Mouse (Mus musculus) lung, postnatal 36 days (tissue): Measurements from ENCODE around the gene Cyp2d11.
"Not testable (repeated sequence)": the region's sequence is repeated elsewhere in the genome, so short reads cannot be mapped to it uniquely, and the experiment has no call there.

Source experiments
- DNase-seq: peaks from one replicate; pipeline ENCODE4 v3.0.0; 2022; ENCODE audit warnings: mixed read lengths

Gene Cyp2d11

DNA sequence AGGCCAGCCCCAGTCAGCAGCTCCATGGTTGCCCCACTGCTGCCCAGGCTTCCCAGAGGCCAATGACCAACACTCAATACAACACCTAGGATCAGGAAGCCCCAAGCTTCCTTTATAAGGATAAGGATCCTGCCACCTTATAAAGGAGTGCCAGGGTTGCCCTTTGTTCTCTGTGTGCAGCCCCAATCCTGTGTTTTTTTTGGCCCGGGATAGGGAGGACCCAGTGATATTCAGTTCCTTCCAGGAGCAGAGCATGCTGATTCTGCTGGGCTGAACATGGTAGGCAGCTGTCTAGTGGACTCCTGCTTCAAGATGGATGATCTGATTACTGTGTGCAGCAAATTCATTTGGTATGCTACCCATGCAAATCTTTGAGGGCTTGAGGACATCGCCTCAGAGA is at the start of gene Cyp2d11:
Gene Cyp2d11, minus strand, starts transcription at position 101 of the 400 bp plus-strand sequence.
- DNase-seq: not testable (repeated sequence)

DNA sequence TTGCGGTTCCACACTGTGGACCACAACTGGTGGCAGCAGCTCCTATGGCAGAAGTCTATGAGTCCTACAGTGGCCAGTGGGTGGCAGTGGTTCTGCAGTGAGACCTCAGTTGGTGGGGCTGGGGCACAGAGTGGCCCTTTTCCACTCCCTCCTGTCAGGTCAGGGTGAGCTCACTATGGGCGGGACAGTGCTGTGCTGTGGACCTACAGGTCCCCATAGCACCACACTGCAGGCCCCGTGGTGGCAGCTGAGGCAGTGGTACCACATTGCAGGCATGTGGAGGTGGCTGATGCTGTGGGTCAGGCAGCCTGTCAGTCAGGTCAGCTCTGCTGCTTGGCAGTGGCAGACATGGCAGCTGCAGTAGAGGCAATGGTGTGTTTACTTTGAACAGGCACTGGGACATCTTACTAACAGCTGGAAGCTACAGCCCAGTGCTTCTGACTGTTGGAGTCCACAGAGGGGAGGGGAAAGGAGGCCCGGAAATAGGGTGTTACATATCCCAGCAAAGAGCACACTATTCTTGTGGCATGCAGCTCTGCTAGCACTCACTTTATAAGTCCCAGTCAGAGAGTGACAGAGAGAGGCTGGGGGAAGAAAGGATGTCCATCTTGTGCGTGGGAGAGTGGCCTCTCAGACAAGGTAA is 44.3 kb upstream of the Cyp2d11 start:
- no peak for DNase-seq

DNA sequence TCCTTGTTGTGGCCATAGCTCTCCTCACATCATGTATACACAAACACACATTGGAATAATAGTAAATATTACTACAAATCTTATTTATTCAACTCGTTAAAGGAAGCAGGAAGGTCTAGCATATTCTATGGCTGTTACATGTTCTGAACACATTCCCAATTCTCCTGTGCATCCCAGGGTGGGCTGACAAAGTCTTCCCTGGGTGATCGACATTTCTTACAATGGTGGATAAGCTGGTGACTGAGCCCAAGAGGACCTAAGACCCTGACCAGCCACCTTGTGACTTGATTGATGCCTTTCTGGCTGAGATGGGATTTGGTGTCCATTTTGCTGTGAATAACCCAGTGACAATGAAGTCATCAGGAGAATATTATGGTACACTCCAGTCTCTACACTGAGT is 41.8 kb upstream of the Cyp2d11 start:
- DNase-seq: no peak

DNA sequence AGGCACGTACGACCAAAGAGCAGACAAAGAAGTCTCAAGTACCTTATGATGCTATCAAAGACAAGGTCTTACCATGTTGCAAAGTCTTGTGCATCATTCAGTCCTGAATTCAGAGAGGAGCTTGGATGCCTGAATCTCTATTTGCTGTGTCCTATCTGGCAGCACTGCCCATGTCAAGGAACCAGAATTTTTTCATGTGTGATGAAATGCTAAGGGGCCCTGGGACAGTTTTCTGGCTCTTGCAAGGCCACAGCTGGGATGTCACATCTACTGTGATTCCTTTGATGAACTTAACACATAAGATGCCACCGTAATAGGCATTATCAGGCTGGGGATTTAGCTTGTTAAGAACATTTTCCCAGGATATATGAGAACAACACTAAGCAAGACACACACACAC is 41.2 kb upstream of the Cyp2d11 start:
- DNase-seq: peak; percentile 9

DNA sequence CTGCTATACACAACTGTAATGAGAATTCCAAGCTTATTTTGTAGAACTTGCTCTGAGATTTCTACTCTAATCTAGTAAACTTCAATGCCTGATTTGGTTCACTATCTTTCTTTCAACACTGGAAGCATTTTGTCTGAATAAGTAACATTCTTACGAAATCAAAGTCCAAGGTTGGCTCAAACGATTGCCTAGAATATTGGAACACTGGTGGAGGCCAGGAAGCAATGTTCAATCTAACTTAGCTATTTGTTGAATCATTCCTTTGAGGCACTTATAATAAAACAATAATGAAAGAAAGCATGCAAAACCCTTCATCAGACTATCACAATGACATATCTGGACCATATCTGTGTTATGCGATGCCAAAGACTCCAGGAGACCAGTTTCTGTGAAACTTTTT is 40.7 kb upstream of the Cyp2d11 start:
- no peak for DNase-seq

DNA sequence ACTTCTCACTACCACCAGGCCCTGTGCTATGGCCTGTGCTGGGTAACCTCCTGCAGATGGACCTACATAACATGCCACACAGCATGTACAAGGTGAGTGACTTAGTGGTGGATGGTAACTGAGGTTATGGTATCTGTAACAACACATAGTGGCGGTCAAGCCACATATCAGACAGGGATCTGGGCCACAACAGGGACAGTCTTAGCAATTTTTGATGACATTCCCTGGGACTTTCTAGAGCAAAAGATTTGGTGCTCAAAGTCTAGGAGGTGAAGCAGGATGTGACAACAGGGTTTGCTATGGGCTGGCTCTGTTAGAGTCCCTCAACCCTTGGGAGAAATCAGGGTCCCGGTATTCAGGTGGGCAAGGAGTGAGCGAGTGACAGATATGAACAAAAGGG is 39.8 kb upstream of the Cyp2d11 start:
- no peak for DNase-seq

DNA sequence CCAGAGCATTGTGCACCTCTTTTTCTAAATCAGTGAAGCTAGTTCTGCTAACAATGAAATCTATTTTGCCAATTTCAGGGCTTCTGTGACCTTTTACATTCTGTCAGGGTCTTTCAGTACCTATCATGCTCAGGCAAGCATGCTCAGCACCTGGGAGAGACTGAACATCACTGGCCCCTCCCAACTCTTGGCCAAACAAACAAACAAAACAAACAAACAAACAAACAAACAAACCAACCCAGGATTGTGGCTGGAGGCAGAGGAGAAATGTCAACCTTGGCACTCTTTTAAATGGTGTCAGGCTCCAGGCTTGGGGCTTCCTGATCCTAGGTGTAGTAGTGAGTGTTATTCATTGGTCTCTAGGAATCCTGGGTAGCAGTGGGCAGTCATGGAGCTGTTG is 39.3 kb upstream of the Cyp2d11 start, which contains the start of gene Cyp2d9:
Gene Cyp2d9, plus strand, starts transcription at position 301 of the 400 bp plus-strand sequence.
- DNase-seq: no peak

DNA sequence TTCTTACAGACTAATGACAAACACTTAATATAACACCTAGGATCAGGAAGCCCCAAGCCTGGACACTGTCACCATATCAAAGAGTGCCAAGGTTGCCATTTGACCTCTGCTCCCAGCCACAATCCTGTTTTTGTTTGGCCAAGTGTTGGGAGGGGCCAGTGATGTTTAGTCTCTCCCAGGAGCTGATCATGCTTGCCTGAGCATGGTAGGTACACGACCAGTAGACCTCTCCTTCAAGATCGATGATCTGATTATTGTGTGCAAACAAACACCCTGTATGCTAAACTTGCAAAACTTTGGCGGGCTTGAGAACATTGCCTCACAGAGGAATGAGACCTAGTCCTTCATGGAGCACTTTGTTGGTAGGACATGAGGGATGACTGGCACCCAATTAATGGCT is 29.6 kb upstream of the Cyp2d11 start:
- DNase-seq: no peak

DNA sequence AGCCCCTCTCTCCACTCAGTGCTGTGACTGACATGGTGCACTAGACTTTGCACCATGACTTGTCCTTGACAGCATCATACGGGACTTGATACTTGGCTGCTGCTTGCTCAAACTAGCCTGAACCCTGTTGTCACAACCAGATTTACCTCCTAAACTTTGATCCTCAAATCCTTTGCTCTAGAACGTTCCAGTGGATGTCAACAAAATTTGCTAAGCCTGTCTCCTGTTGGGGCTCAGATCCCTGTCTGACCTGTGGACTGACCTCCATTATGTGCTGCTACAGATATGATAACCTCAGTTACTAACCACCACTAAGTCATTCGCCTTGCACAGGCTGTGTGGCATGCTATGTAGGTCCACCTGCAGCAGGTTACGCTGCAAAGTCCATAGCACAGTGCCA is 29.1 kb upstream of the Cyp2d11 start:
- DNase-seq: no peak

DNA sequence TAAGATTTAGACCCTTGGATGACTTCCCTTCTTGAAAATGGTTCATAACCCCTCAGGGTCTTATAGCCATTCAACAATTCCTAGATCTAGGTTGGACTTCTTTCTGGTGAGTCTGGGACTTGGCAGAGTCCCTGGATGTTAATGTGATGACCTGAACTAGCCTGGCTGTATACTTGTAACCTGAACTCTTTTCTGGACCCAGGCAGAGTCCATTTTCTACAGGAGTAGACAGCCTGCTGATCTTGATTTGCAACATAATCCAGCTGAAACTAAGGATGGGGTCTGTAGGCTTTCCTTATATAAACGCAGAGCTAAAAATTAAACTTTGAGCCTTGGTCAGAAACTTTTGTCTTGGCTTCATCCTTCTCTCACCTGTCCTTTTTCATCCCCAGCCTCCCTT is 24.8 kb upstream of the Cyp2d11 start:
- no peak for DNase-seq

DNA sequence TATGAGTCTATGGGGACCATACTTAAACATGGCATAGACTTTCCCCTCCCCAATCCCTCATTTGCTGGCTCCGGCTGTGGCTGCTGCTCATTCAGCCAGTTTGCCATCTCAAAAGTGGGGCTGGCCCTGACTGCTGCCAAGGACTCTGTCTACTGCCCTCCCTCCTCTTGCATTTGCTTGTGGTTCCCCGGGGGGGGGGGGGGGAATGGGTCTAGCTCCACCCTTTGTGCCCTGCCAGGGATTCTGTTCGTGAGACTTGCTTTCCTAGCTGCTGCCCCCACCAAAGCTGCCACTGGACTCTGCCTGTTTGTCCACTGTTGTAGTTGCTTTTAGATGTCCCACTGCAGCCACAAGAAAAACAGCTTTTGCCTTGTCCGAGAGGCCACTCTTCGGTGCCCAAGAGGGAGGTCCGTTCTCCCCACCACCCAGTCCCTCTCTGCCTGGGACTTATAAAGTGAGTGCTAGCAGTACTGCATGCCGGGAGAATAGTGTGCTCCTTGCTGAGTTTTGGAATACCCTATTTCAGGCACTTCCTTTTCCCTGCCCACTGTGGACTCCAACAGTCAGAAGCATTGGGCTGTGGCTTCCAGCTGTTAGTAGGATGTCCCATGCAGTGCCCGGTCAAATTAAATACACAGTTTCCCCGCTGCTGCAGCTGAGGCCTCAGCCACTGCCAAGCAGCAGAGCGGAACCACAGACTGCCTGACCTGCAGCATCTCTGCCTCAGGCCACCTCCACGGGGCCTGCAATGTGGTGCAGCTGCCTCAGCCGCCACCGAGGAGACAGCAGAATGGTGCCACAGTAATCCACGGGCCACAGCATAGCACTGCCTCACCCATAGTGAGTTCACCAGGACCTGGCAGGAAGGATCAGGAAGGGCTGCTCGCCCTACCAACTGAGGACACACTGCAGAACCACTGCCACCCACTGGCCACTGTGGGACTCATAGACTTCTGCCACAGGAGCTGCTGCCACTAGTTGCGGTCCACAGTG is 23.3 kb upstream of the Cyp2d11 start:
- DNase-seq: peak; percentile 96

DNA sequence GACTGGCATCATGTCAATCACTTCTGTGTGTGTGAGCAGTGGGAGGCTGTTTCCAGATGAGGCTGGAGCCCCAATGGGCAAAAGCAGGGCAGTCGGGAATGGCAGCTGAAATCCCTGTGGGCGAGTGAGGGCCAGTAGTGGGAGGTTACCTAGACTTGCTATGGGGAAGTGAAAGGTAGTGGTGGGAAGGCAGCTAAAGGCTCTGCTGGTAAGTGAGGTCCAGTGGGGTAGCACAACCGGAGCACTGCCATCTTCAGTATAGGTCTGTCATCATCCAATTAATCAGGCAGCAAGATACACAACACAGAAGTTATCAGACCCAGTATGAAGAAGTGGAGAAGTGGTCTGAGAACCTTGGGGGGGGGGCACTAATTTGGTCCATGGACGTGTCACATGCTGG is 13.7 kb upstream of the Cyp2d11 start:
- no peak for DNase-seq

DNA sequence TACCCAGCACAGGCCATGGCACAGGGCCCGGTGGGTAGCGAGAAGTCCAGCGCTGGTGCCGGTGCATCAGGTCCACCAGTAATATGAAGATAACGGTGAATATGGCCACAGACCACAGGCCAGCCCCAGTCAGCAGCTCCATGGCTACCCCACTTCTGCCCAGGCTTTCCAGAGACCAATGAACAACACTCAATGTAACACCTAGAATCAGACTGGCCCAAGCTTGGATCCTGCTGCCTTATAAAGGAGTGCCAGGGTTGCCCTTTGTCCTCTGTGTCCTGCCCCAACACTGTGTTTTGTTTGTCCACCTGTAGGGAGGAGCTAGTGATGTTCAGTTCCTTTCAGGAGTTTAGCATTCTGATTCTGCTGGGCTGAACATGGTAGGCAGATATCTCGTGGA is 13.2 kb upstream of the Cyp2d11 start, which contains the start of gene Cyp2d10:
Gene Cyp2d10, minus strand, starts transcription at position 215 of the 400 bp plus-strand sequence.
- DNase-seq: no peak

DNA sequence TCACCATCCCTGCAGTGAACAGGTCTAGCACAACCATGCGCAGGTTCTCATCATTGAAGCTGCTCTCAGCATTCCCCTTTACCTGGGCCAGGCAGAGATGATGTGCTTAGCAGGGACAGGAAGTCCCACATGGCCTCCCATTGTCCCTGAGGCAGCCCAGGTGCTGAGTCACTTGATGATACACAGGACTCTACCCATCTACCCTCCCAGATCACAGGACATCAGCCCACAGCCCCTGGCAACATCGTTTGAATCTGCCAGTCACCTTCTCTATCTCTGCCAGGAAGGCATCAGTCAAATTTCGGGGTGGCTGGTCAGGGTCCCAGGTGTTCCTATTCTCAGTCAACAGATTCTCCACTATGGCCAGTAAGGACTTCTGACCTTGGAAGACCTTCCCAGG is 10.3 kb upstream of the Cyp2d11 start:
- DNase-seq: no peak

DNA sequence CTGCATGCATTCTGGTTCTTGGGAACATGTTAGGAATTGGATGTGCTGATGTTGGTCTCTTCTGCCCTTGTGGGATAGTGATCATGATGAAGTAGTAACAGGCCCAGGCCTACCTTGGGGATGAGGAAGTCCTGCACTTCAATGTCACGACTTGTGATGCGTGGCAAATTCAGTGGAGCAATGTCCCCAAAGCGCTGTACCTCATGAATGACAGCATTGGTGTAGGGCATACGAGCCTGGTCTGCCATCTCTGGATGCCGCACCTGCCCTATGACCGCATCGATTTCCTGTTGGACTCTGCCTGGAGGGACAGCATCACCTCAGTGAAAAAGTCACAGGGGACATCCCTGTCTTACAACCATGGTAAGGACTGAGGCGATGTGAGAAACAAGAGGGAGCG is 9.8 kb upstream of the Cyp2d11 start:
- DNase-seq: no peak

DNA sequence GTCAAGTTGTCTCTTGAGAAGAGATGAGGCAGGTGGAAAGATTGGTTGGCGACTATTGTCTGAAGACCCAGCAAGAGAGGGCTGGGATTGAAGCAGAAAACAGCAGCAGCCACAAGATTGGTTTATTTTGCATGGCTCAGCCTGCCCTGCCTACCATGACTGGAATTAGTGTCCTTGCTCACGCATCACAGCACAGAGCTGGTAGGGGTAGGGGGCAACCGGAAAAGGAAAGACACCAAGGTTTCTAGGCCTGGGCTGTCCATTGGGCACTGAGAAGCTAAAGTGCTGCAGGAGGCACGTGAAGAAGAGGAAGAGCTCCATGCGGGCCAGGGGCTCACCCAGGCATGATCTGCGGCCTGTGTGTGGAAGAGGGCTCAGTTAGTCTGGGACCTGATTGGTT is 8.9 kb upstream of the Cyp2d11 start:
- no peak for DNase-seq

DNA sequence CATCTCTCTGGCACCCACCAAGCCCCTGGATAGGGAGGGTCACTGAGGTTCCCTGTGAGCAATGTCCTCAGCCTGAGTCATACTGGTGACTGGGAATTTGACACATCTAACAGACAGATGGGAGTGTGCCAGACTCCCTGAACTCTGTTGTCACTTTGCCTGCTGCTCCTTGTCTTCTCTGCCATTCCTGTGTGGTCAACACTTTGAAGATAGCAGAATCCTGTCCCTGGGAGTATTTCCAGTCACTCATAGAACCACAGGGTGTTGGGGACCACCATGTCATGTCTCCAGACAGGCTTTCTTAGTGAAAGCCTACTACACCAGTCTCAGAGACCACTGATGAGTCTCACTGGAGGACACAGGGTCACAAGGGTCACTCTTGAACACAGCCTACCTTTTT is 8.3 kb upstream of the Cyp2d11 start:
- DNase-seq: no peak

DNA sequence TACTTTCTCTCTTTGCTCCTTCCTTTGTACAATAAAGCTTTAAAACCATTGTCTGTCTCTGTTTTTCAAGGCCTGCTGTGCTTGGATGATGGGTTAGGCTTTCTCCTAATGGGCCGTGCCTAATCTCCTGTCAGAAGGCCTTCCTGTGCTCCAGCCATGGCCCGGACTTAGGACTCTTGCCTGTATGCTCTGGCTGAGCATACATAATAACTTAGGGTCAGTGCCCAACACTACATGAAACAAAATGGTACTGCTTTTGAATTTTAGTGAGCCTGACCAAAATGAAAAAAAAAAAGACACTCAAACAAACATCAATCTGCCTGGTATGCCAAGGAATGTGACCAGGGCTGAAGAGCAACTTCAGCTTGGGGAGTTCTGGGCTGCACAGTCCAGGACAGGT is 7.7 kb upstream of the Cyp2d11 start:
- DNase-seq: no peak

DNA sequence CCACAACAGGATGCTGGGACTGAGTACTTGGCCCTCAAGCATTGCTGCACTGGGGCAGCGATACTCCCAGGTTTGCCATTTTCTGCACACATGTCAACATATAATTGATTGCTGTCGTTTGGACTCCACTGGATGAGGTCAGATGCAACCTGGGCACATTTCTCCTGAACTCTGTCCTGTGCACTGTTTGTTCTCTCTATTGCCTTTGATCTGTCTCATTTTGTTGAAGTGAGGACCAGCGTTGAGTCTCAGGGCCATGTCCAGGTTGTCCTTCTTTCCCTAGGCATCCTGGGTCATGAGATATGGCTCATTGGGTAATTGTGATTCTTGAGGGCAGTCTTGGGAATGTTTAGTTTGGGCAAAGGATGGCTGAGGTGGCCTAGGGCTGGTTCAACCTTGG is 2.1 kb upstream of the Cyp2d11 start:
- DNase-seq: not testable (repeated sequence)

DNA sequence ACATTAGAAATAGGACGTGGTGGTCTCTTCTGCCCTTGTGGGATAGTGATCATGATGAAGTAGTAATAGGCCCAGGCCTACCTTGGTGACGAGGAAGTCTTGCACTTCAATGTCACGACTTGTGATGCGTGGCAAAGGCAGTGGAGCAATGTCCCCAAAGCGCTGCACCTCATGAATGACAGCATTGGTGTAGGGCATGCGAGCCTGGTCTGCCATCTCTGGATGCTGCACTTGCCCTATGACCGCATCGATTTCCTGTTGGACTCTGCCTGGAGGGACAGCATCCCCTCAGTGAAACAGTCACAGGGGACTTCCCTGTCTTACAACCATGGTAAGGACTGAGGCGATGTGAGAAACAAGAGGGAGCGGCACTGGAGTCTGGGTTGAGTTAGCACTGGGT is 3.9 kb downstream of the Cyp2d11 start:
- not testable (repeated sequence) for DNase-seq

DNA sequence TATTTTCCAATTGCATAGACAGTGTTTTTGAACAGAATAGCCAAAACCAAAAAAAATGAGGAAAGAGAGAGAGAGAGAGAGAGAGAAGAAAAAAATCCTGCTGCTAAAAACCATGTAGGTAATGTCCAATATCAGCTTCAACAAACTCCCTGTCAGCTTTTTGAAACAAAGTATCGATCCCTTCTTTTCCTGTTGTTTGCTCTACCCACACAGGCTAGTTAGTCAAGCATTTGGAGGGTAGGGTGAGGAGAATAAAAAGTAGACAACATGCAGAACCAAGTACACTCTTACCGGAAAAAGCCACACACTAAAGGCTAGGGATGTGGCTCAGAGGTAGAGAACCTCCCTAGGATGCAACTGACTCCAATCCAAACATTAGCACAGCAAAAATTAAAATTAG is 8.1 kb downstream of the Cyp2d11 start:
- DNase-seq: no peak

DNA sequence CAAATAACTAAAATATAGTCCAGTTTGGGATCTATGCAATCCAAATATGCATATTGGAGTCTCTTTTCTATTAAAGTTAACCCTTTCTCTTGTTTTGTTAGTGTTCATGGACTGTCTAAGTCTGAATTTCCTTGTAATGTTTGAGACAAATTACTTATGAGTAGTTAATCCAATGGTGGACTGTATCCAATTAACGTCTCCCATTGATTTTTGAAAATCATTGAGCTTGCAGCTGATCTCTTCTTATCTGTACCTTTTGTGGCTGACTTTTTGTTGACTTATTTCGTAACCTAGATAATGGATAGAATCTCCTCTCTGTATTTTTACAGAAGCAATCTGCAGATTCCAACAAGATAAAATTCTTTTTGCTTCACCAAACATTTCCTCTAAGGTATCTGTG is 11.4 kb downstream of the Cyp2d11 start:
- DNase-seq: no peak

DNA sequence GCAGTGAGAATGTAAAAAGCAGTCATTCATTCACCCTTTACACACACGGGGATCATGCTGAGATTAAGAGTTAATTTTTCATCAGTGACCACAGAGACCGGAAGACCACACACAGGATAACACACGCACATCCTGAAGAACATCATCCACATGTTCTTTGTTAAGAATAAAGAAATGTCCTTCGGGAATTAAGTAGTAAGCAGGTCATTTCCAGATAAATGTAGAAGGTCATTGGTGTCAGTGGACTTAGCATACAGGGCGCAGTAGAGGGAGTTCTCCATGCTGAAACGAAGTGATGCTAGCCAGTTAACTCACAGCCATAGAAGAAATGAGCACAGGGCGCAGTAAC is 13.1 kb downstream of the Cyp2d11 start:
- DNase-seq: no peak
